15 mouse cellular contexts compared by ENCODE assay signal in genomic region chr3:84492657-84493056, GRCm38 (mm10).
"Had no signal": no experiment of that assay in that cellular context is flagged by ENCODE, and none has a peak within 500 bp of the region (broad histone marks: within the 10 kb centered on the region; RNA-seq: fewer than 3 reads in every experiment).

No protein-coding gene starts in this region.

- ATAC-seq: hindbrain, postnatal 0 days; intestine, embryonic 16.5 days had no signal

- DNase-seq: gastrocnemius, postnatal 14 days; gastrocnemius, postnatal 36 days; heart, adult 2 months; heart, postnatal 10 days; heart, postnatal 4 days; kidney, adult 11 months; kidney, adult 2 months; kidney, adult 9 months; kidney, postnatal 14 days; kidney, postnatal 36 days; layer of hippocampus, adult 9-11 months; layer of hippocampus, postnatal 36 days; left cerebral cortex, postnatal 4 days had no signal
